Mouse (Mus musculus) hindbrain, embryonic 11.5 days (tissue): ENCODE measurements around the gene Nmt2. TPM values are rescaled to one million over a fixed set of nuclear protein-coding genes. Genes with fewer than 3 reads are reported as not detected.

Experiments
- ATAC-seq: fragments of 200-750 bp; cut with Nextera tagmentation; 2 replicates; pipeline ENCODE4 v1.8.0; 2017; ENCODE audit warnings: mild to moderate bottlenecking, moderate TSS enrichment, moderate library complexity; ENCODE audit not compliant: low FRiP score
- DNase-seq: peaks from one replicate; pipeline ENCODE4 v3.0.0-alpha.2; 2015; ENCODE audit warnings: low spot score
- H3K27ac ChIP-seq: fragments of 300-500 bp; sonication (generic); 2 replicates; pipeline ENCODE4 v1.5.1; 2014; ENCODE audit warnings: mild to moderate bottlenecking, low read depth, low read length
- H3K27me3 ChIP-seq: fragments of 300-500 bp; sonication (generic); 2 replicates; pipeline ENCODE4 v1.6.1; 2014; ENCODE audit warnings: mild to moderate bottlenecking, low read length, moderate library complexity, mixed read lengths; ENCODE audit not compliant: control insufficient read depth, insufficient read depth
- H3K36me3 ChIP-seq: fragments of 300-500 bp; sonication (generic); 2 replicates; pipeline ENCODE4 v1.6.1; 2014; ENCODE audit warnings: mild to moderate bottlenecking, low read length, moderate library complexity, mixed read lengths; ENCODE audit not compliant: control insufficient read depth, insufficient read depth
- H3K4me1 ChIP-seq: fragments of 300-500 bp; sonication (generic); replicated peaks from 2 replicates; pipeline ENCODE4 v1.6.1; 2014; ENCODE audit warnings: low read length, mixed read lengths; ENCODE audit not compliant: control insufficient read depth, insufficient read depth
- H3K4me2 ChIP-seq: fragments of 300-500 bp; sonication (generic); replicated peaks from 2 replicates; pipeline ENCODE4 v1.6.1; 2014; ENCODE audit warnings: mild to moderate bottlenecking, low read depth, low read length
- H3K4me3 ChIP-seq: fragments of 300-500 bp; sonication (generic); 2 replicates; pipeline ENCODE4 v1.5.1; 2014; ENCODE audit warnings: low read depth, low read length
- H3K9ac ChIP-seq: fragments of 300-500 bp; sonication (generic); 2 replicates; pipeline ENCODE4 v1.6.1; 2014; ENCODE audit warnings: low read depth, low read length
- H3K9me3 ChIP-seq: fragments of 300-500 bp; sonication (generic); 2 replicates; pipeline ENCODE4 v1.6.1; 2016; ENCODE audit warnings: low read length; ENCODE audit not compliant: control insufficient read depth
- WGBS: fragments of 180-500 bp; shearing (Covaris S2); extraction: QIAGEN DNeasy Blood & Tissue Kit; methylation state at CpG from one replicate; pipeline ENCODE4 v1.1.7; 2014; 5-methylcytosine and 5-hydroxymethylcytosine counted together
- polyA plus RNA-seq: library from polyadenylated mRNA; unstranded; fragments of >200 nt; fragmentation: Nextera tagmentation; extraction: Ambion mirVana; gene quantifications from 2 replicates; pipeline ENCODE4 v1.2.1, GENCODE M21; 2014

The Nmt2 gene
- polyA plus RNA-seq, 1 experiment from 2014 or later, result 76.5 TPM

DNA sequence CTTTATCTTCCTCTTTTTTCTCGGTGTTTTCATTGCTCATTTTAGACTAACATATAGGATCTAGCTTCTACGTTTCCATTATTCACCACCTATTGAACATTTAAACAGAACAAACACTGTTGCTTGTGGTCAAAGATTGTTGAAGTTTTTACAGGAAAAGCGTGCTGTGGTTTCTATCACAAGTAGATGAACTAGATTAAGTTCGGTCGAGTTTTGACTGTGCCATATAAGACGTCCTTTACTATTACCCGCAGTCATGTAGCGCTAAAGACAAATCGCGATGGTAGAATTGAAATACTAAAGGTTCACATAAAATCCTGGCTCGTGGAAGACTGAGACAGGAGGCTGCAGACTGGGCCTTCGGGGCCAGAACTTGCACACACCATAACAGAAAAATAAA lies 49.7 kb downstream of the Nmt2 start:
- no peak overlapping the region for H3K27ac ChIP-seq
- no peaks in the 10 kb centered on the region for H3K36me3 ChIP-seq
- DNase-seq (no peak), ATAC-seq (no peak)
- H3K9ac ChIP-seq, result no peak overlapping the region
- H3K4me3 ChIP-seq, result no peak overlapping the region
- whole genome bisulfite sequencing, result 92% methylated on average over 12 of the region's 12 CpGs
- H3K4me2 ChIP-seq, result no peak overlapping the region
- H3K27me3 ChIP-seq, result 0 out of 2 replicates have a peak, but pooled peaks cover 2% of the 10 kb centered on the region
- no peaks in the 10 kb centered on the region for H3K9me3 ChIP-seq
- H3K4me1 ChIP-seq, result no peaks in the 10 kb centered on the region

DNA sequence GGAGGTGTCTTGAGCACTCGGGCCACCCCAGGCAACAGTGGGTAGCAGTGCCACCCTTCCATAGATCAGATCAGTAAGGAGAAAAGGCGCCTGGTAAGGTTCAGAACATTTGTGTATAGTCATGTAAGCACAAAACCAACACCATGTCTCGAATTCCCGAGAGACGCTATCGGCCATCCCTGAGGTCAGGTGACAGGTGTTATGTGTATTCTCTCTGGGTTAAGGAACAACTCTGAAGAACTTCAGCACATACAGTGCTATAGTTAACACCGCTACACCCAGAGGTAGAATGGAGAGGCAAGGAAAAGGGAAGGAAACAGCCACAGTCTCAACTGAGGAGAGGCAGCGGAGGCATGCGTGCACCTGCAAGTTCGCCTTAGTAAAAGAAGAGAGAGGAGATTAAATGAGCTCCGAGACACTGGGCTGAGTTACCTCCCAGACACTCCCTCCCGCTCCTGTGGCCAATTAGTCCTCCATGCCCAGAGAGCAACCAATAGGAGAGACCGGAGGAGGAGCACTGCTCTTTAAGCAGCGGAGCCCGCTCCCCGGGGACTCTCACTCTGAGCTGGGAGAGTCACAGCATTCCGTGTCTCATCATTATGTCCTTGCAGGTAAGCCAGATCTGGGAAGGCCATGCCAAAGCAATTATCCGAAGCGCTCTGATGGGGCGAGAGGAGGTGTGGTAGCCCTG lies 51.7 kb downstream of the Nmt2 start, which contains the start of gene Acbd7:
TSS of gene Acbd7 (plus strand) at position 558 of the 691 bp plus-strand sequence.
- Histone ChIP-seq H3K9ac (no peak within 1 kb of the TSS), H3K36me3 (no peaks in the 10 kb centered on the region), H3K27ac (no peak within 1 kb of the TSS), H3K4me3 (0 out of 2 replicates have a peak within 1 kb of the TSS, but pooled peaks have one; percentile 10), H3K4me1 (no peaks in the 10 kb centered on the region), H3K27me3 (0 out of 2 replicates have a peak, but pooled peaks cover 2% of the 10 kb centered on the region), H3K9me3 (no peaks in the 10 kb centered on the region), H3K4me2 (peak within 1 kb of the TSS; percentile 36)
- peak; percentile 54 for DNase-seq
- 7% methylated on average over 20 of the region's 20 CpGs for WGBS
- ATAC-seq, result no peak

DNA sequence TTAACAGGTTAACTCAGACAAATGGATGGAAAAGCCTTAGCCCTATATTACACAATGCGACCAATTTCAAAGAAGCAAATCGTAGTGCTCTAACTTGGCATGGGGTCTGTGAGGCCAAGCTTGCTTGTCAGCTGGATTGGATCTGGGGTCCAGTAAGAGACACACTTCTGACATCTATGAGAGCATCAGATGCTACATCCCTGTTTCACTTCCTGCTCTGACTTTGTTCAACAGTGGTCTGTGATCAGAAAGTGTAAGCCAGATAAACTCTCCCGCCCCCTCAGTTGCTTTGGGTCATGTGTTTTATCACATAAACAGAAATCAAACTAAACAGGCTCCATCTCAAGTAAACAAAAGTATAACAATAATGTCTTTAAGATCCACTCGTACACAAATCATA lies 64.4 kb downstream of the Nmt2 start:
- H3K9me3 ChIP-seq, result no peaks in the 10 kb centered on the region
- 84% methylated on average over 4 of the region's 4 CpGs for WGBS
- H3K4me2 ChIP-seq, result no peak overlapping the region
- H3K4me1 ChIP-seq, result no peaks in the 10 kb centered on the region
- no peak overlapping the region for H3K9ac ChIP-seq
- H3K27me3 ChIP-seq, result no peaks in the 10 kb centered on the region
- DNase-seq (no peak), ATAC-seq (no peak)
- H3K27ac ChIP-seq, result no peak overlapping the region
- no peaks in the 10 kb centered on the region for H3K36me3 ChIP-seq
- H3K4me3 ChIP-seq, result no peak overlapping the region

DNA sequence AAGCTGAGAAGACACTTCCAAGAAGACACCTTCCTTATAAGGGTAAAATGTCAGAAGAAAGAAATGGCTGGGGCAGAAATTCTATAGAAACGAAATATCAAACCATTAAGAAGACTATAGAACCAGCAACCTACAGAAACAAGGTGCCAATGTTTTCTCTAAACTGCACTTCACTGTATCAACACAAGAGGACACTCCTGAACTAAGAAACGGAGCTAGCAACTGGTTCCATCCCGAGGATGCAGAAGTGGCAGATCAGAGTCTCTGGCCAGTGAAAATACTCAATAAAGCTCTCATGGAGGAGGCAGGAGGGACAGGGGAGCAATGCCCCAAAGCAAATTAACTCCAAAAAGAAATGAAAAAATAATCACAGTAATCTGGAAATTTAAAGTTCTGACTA lies 64.9 kb downstream of the Nmt2 start:
- Histone ChIP-seq H3K4me1 (no peaks in the 10 kb centered on the region), H3K27ac (no peak overlapping the region), H3K4me2 (no peak overlapping the region), H3K9me3 (no peaks in the 10 kb centered on the region), H3K27me3 (no peaks in the 10 kb centered on the region), H3K9ac (no peak overlapping the region), H3K4me3 (no peak overlapping the region), H3K36me3 (no peaks in the 10 kb centered on the region)
- DNase-seq (peak; percentile 37), ATAC-seq (no peak)
- 25% methylated on average over 3 of the region's 3 CpGs for WGBS

DNA sequence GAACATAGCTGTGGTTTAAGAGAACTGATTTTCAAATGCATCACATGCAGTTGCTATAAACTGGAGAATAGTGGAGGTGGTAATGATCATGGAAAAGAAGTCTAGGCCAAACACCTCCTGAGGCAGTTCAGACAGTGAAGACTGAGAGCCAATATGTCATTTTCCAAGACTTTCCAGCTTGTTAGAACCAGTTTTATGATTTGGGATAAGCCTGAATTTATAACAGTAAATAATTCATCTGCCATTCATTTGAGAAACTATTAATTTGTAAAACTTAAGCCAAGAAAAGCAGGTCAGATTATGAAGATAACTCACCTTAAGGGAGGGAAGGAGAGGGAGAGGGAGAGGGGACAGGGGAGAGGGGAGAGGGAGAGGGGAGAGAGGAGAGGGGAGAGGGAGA lies 69.1 kb downstream of the Nmt2 start:
- no peaks in the 10 kb centered on the region for H3K27me3 ChIP-seq
- no peak overlapping the region for H3K4me3 ChIP-seq
- no peak overlapping the region for H3K4me2 ChIP-seq
- no peaks in the 10 kb centered on the region for H3K4me1 ChIP-seq
- H3K9ac ChIP-seq, result no peak overlapping the region
- no peaks in the 10 kb centered on the region for H3K36me3 ChIP-seq
- ATAC-seq (no peak), DNase-seq (no peak)
- no peak overlapping the region for H3K27ac ChIP-seq
- no peaks in the 10 kb centered on the region for H3K9me3 ChIP-seq

DNA sequence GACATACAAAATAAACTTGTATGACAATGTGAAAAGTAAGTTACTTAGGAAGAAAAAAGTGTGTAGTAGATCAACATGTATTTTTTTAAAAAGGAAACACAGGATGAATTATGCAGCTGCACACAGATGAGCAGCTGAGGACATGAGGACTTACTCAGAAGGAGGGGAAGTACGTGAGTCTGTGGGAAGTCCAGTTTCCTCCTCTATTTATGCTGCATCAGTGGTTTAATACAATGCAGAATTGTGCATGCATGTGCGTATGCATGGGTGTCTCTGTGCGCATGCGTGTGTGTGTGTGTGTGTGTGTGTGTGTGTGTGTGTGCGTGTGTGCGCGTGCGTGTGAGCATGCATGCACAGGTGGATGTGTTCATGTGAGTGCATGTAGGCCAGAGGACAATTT lies 71.8 kb downstream of the Nmt2 start:
- no peaks in the 10 kb centered on the region for H3K4me1 ChIP-seq
- no peaks in the 10 kb centered on the region for H3K36me3 ChIP-seq
- DNase-seq, result no peak
- no peak for ATAC-seq
- no peak overlapping the region for H3K4me3 ChIP-seq
- no peak overlapping the region for H3K27ac ChIP-seq
- no peak overlapping the region for H3K9ac ChIP-seq
- no peaks in the 10 kb centered on the region for H3K9me3 ChIP-seq
- H3K4me2 ChIP-seq, result no peak overlapping the region
- 91% methylated on average over 8 of the region's 8 CpGs for WGBS
- H3K27me3 ChIP-seq, result no peaks in the 10 kb centered on the region

DNA sequence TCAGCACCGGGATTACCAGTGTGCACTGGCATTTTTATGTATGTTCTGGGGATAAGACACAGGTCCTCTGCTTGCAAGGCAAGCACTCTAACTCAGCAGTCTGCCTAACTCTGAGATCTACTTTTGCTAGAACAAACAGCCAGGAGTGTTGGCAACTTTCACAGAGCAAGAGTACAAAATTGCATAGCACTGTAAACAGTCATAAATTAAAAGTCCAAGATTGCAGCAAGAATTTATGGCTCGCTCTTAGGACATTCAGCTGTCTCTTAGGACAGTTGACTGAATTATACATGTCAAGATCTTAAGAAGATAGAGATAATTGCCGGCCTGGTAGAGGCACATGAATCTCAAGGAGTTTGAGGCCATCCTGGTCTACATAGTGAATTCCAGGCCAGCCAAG lies 72.3 kb downstream of the Nmt2 start:
- Histone ChIP-seq H3K27me3 (no peaks in the 10 kb centered on the region), H3K4me1 (no peaks in the 10 kb centered on the region), H3K36me3 (no peaks in the 10 kb centered on the region), H3K4me2 (no peak overlapping the region), H3K9me3 (no peaks in the 10 kb centered on the region), H3K4me3 (no peak overlapping the region), H3K9ac (no peak overlapping the region), H3K27ac (no peak overlapping the region)
- WGBS, result 76% methylated on average over 3 of the region's 3 CpGs
- ATAC-seq (no peak), DNase-seq (no peak)

DNA sequence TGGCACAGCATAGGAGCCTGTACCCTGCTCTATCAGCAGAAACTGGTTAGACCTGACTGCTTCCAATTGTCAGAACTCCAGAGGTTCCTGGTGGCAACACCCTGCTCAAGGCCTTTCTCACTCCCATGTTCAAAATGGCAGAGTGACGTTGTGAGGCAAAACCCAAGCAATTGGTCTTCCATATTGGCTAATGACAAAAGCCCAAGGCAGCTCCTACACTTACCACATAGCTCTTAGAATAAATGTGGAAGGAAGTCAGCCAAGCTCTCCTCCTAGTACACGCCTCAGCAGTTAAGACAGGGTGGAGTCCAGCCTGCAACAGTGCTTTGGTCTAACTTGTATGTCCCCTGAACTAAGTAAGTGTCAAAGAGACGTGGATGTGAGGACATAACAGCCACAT lies 73.9 kb downstream of the Nmt2 start:
- no peak overlapping the region for H3K4me2 ChIP-seq
- DNase-seq (no peak), ATAC-seq (no peak)
- H3K27ac ChIP-seq, result no peak overlapping the region
- no peak overlapping the region for H3K4me3 ChIP-seq
- H3K4me1 ChIP-seq, result no peaks in the 10 kb centered on the region
- H3K27me3 ChIP-seq, result no peaks in the 10 kb centered on the region
- no peaks in the 10 kb centered on the region for H3K9me3 ChIP-seq
- no peaks in the 10 kb centered on the region for H3K36me3 ChIP-seq
- 83% methylated on average over 3 of the region's 3 CpGs for WGBS
- no peak overlapping the region for H3K9ac ChIP-seq

DNA sequence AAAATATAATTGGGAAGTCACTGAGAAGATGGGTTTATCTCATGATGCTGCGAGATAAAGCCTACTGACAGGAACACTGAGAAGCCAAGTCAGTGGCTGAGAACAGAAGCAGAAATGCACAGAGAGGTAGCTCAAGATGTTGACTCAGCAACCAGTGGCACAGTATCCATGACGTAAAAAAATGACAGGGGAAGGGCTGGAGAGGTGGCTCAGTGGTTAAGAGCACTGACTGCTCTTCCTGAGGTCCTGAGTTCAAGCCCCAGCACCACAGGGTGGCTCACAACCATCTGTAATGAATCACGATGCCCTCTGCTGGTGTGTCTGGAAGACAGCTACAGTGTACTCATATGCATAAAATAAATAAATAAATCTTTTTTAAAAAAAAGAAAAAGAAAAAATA lies 77.1 kb downstream of the Nmt2 start:
- no peak overlapping the region for H3K27ac ChIP-seq
- no peaks in the 10 kb centered on the region for H3K27me3 ChIP-seq
- ATAC-seq (no peak), DNase-seq (no peak)
- no peak overlapping the region for H3K9ac ChIP-seq
- H3K9me3 ChIP-seq, result no peaks in the 10 kb centered on the region
- no peak overlapping the region for H3K4me2 ChIP-seq
- no peaks in the 10 kb centered on the region for H3K4me1 ChIP-seq
- H3K36me3 ChIP-seq, result no peaks in the 10 kb centered on the region
- WGBS, result 86% methylated on average over 3 of the region's 3 CpGs
- no peak overlapping the region for H3K4me3 ChIP-seq
